Mouse (Mus musculus) left cerebral cortex, postnatal 25 days (tissue): ENCODE measurements at regions not wholly inside any gene's neighbourhood (a gene's known extent, or its start where the extent isn't known, plus 50 kb on each side); places are given as distances from the start of the nearest gene placed in this dataset.
A peak's percentile ranks its signal among the peaks of the same experiment; 100 is the strongest.

Source experiments
- DNase-seq, 2 experiments: peaks; one replicate each; pipeline ENCODE4 v3.0.0; 2022; ENCODE audit warnings: low spot score in 2 of 2, mixed read lengths in 1 of 2
- intact Hi-C: fragments of 180-260 bp; cut with DNase I; formaldehyde crosslinking; loops from one replicate; pipeline ENCODE4 v1.15.1; 2025
- microRNA-seq, 2 experiments: library from miRNA; unstranded; fragments of <30 nt; microRNA quantifications; one replicate each; pipeline ENCODE4 v1.2.0; 2022

- intact Hi-C loops: no loop called here
- DNase-seq: peak; percentile 20 to 57
Observed at GRCm38 (mm10) chr1:168495687-168496527, 63.8 kb upstream of the Pbx1 start.

- intact Hi-C loops: no loop called here
- no peak for DNase-seq
Observed at GRCm38 (mm10) chr1:168487492-168487891, 55.4 kb upstream of the Pbx1 start.

- no peak for DNase-seq
- intact Hi-C loops: no loop called here
Observed at GRCm38 (mm10) chr1:168483651-168484050, 51.6 kb upstream of the Pbx1 start.

Small RNA genes lying in the stretch of these regions (microRNA-seq; reads per million reads assigned to microRNA genes)
- gene Mir6348 (0 reads per million in 2 experiments), gene Mir6354 (0 reads per million in 2 experiments)
